Mouse (Mus musculus): ENCODE measurements around the gene Adcy4.

The Adcy4 gene

GRCm38 (mm10) chr14:55720666-55721065 is 63.2 kb downstream of the Adcy4 start:
- DNase-seq (ENCODE audit: low read depth, low spot score): no peak

DNA sequence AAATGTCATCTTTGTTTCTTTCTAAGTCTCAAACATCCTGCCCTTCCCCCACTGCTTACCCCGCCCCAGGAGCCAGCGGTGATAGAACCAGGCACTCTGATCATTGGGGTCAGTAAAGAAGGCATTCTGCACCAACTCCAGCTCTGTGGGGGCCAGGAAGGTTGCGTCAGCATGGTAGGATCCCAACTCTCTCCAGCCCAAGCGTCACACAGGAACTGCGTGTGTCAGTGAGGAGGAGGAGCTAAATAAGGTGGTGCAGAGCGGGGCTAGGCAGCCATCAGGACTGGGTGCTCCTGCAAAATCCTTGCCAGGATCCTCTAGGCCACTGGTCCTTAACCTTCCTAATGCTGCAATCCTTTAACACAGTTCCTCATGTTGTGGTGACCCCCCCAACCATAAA is 64.2 kb downstream of the Adcy4 start:
- no peak for DNase-seq (ENCODE audit: low read depth, low spot score)
